Mouse (Mus musculus) frontal cortex, adult (tissue): Measurements from ENCODE around the gene Snx32.

Source experiments
- ATAC-seq: cut with Nextera tagmentation; 2 replicates; pipeline ENCODE4 v1.9.2; 2017; ENCODE audit warnings: mild to moderate bottlenecking, moderate library complexity, mixed read lengths; ENCODE audit not compliant: low TSS enrichment

The Snx32 gene

GRCm38 (mm10) chr19:5510031-5511026 lies at the start of gene Snx32:
Snx32 (minus strand) TSS chr19:5510538.
- ATAC-seq: peak; percentile 99

- no peak for ATAC-seq
Measured at GRCm38 (mm10) chr19:5559631-5560456, 49.5 kb upstream of the Snx32 start.

GRCm38 (mm10) chr19:5559229-5559628 lies 48.9 kb upstream of the Snx32 start:
- ATAC-seq: no peak

- ATAC-seq: no peak
Measured at GRCm38 (mm10) chr19:5558770-5559169, 48.4 kb upstream of the Snx32 start.

GRCm38 (mm10) chr19:5558169-5558568 lies 47.8 kb upstream of the Snx32 start:
- no peak for ATAC-seq

GRCm38 (mm10) chr19:5554212-5554611 lies 43.9 kb upstream of the Snx32 start:
- no peak for ATAC-seq

- no peak for ATAC-seq
Measured at GRCm38 (mm10) chr19:5553802-5554201, 43.5 kb upstream of the Snx32 start.

- no peak for ATAC-seq
Measured at GRCm38 (mm10) chr19:5547471-5548056, 37.2 kb upstream of the Snx32 start.

GRCm38 (mm10) chr19:5544031-5544430 lies 33.7 kb upstream of the Snx32 start:
- no peak for ATAC-seq

- no peak for ATAC-seq
Measured at GRCm38 (mm10) chr19:5543362-5543761, 33.0 kb upstream of the Snx32 start.

- ATAC-seq: no peak
Measured at GRCm38 (mm10) chr19:5538786-5539185, 28.4 kb upstream of the Snx32 start.

GRCm38 (mm10) chr19:5532520-5532919 lies 22.2 kb upstream of the Snx32 start:
- no peak for ATAC-seq

- no peak for ATAC-seq
Measured at GRCm38 (mm10) chr19:5530138-5530524, 19.8 kb upstream of the Snx32 start.

- ATAC-seq: peak; percentile 91
Measured at GRCm38 (mm10) chr19:5529325-5530137, 19.2 kb upstream of the Snx32 start.

GRCm38 (mm10) chr19:5525204-5525603 lies 14.9 kb upstream of the Snx32 start:
- no peak for ATAC-seq

- no peak for ATAC-seq
Measured at GRCm38 (mm10) chr19:5518721-5519120, 8.4 kb upstream of the Snx32 start.

- ATAC-seq: no peak; the same call in 1 of the 2 replicates
Measured at GRCm38 (mm10) chr19:5516906-5517505, 6.7 kb upstream of the Snx32 start.

GRCm38 (mm10) chr19:5515840-5516777 lies 5.8 kb upstream of the Snx32 start:
- no peak for ATAC-seq

- ATAC-seq: no peak
Measured at GRCm38 (mm10) chr19:5513005-5513349, 2.6 kb upstream of the Snx32 start.
